Mouse (Mus musculus) neural tube, embryonic 12.5 days (tissue): ENCODE measurements around the gene Aagab. TPM values are rescaled to one million over a fixed set of nuclear protein-coding genes. Genes with fewer than 3 reads are reported as not detected.

Experiments used
- ATAC-seq: fragments of 200-750 bp; cut with Nextera tagmentation; 2 replicates; pipeline ENCODE4 v1.8.0; 2017; ENCODE audit warnings: low read depth, mild to moderate bottlenecking, moderate TSS enrichment, moderate library complexity; ENCODE audit not compliant: low FRiP score
- H3K27ac ChIP-seq: fragments of 300-500 bp; sonication (generic); 2 replicates; pipeline ENCODE4 v1.5.1; 2016
- H3K27me3 ChIP-seq: fragments of 300-500 bp; sonication (generic); replicated peaks from 2 replicates; pipeline ENCODE4 v1.6.1; 2016; ENCODE audit warnings: mild to moderate bottlenecking
- H3K36me3 ChIP-seq: fragments of 300-500 bp; sonication (generic); 2 replicates; pipeline ENCODE4 v1.6.1; 2016; ENCODE audit warnings: mild to moderate bottlenecking
- H3K4me1 ChIP-seq: fragments of 300-500 bp; sonication (generic); 2 replicates; pipeline ENCODE4 v1.6.1; 2016
- H3K4me2 ChIP-seq: fragments of 300-500 bp; sonication (generic); replicated peaks from 2 replicates; pipeline ENCODE4 v1.6.1; 2016; ENCODE audit warnings: mild to moderate bottlenecking
- H3K4me3 ChIP-seq: fragments of 300-500 bp; sonication (generic); 2 replicates; pipeline ENCODE4 v1.5.1; 2016
- H3K9ac ChIP-seq: fragments of 300-500 bp; sonication (generic); 2 replicates; pipeline ENCODE4 v1.6.1; 2016; ENCODE audit warnings: mild to moderate bottlenecking
- H3K9me3 ChIP-seq: fragments of 300-500 bp; sonication (generic); 2 replicates; pipeline ENCODE4 v1.6.1; 2016; ENCODE audit warnings: mild to moderate bottlenecking
- WGBS: fragments of 180-500 bp; shearing (Covaris S2); methylation state at CpG from one replicate; pipeline ENCODE4 v1.1.7; 2016; 5-methylcytosine and 5-hydroxymethylcytosine counted together
- polyA plus RNA-seq: library from polyadenylated mRNA; unstranded; fragments of >200 nt; fragmentation: Nextera tagmentation; extraction: Ambion mirVana; gene quantifications from 2 replicates; pipeline ENCODE4 v1.2.1, GENCODE M21; 2016

Aagab gene
- polyA plus RNA-seq, 1 experiment from 2014 or later = 56.5 TPM

DNA sequence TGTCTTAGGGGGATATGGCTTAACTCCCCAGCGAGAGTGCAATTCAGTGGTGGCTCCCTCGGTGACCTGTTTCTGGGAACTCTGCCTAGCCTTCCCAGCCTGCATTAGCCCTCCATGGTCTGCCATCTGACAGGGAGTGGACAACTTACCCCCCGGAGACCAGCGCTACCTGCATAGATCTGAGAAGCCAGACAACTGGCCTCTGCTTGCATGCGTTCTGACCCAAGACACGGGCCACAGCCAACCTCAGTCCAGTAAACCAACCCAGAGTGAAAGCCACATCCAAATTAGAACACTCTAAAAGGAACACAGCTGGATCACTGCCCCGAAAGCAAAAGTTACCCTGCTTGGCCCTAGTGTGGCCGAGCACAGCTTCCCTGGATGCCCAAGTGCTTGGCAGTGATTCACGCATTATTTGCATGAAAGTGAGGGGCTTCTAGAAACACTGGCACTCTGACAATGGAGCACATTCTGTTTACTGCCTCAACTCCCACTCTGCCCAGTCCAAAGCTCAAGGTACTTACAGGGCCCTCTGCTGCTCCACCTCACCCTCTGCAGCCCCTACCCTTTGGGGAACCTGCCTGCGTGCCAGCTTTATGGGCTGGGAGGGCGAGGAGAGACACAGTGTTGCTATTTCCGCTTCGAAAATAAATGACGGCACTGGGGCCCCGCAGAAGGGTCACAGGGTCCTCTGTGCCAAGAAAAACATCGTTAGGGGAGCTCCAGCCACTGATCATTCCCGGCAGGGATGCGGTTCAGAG, 64.3 kb downstream of the Aagab start:
- H3K9ac ChIP-seq = 0 out of 2 replicates have a peak overlapping the region, but pooled peaks have one; percentile 0
- WGBS = 66% methylated on average over 18 of the region's 18 CpGs
- no peak overlapping the region for H3K4me3 ChIP-seq
- no peak overlapping the region for H3K27ac ChIP-seq
- ATAC-seq = no peak
- no peak overlapping the region for H3K4me2 ChIP-seq
- peaks cover 6% of the 10 kb centered on the region for H3K36me3 ChIP-seq
- H3K27me3 ChIP-seq = no peaks in the 10 kb centered on the region
- no peaks in the 10 kb centered on the region for H3K9me3 ChIP-seq
- H3K4me1 ChIP-seq = peaks cover 41% of the 10 kb centered on the region

DNA sequence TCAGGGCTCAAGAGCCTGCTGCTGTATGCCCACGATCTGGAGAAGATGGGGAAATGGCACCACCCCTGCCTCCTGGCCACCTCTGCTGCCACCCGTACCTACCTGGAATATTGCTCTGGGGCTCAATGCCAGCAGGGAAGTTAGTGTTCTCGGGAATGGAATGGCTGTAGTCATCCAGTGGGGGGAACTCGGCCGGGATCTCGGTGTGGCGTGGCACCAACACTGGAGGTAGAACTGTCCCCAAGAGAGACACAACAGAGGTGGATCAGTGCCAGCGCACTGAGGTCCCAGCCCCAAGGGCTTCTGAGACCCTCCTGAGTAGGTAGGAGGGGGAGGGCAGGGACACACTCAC, 64.9 kb downstream of the Aagab start:
- WGBS = 80% methylated on average over 8 of the region's 8 CpGs
- Histone ChIP-seq H3K4me3 (no peak overlapping the region), H3K9me3 (no peaks in the 10 kb centered on the region), H3K36me3 (peaks cover 6% of the 10 kb centered on the region; the same call in 1 of the 2 replicates), H3K9ac (no peak overlapping the region), H3K4me1 (peaks cover 41% of the 10 kb centered on the region), H3K27ac (no peak overlapping the region), H3K27me3 (no peaks in the 10 kb centered on the region), H3K4me2 (no peak overlapping the region)
- ATAC-seq = no peak

DNA sequence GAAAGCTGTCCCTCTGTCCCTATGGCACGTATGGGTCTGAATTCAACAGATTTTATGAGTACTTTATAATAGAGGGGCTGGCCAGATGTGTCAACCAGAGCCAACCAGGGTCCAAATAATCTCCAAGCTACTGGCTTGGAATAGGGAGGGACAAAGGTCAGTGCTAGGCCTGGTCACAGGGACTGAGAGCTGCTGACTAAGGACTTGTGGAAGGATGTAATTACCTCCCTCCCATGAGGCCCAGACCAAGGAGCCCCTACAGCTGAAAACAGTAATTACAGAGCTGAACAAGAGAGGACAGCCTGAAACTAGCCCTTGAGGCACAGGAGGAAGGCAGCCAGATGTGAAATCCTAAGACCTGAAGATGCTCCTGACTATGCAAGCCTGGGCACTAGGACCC, 66.2 kb downstream of the Aagab start:
- Histone ChIP-seq H3K4me3 (no peak overlapping the region), H3K27me3 (no peaks in the 10 kb centered on the region), H3K9me3 (no peaks in the 10 kb centered on the region), H3K4me2 (no peak overlapping the region), H3K36me3 (no peaks in the 10 kb centered on the region), H3K27ac (no peak overlapping the region), H3K9ac (no peak overlapping the region), H3K4me1 (peaks cover 45% of the 10 kb centered on the region)
- no peak for ATAC-seq
- 44% methylated on average over 1 of the region's 1 CpGs for WGBS

DNA sequence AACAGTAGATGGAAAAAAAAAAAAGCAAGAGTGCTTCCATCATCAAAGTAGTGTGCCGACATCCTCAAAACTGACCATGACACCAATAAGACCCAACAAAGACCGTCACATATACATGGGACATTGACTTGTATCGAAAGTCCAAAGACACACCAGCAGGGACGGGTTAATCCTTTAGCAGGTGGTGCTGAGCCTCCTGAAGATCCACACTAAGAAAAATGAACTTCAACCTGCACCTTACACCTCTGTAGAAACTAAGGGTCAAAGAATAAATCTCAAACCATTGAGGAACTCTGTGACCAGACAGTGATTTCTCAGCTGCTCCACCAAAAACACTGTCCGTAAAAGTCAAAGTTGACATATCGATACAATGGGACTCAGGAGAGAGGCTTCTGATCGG, 67.4 kb downstream of the Aagab start:
- no peak for ATAC-seq
- Histone ChIP-seq H3K27ac (no peak overlapping the region), H3K4me3 (no peak overlapping the region), H3K36me3 (no peaks in the 10 kb centered on the region), H3K4me1 (peaks cover 43% of the 10 kb centered on the region), H3K9ac (no peak overlapping the region), H3K27me3 (no peaks in the 10 kb centered on the region), H3K4me2 (no peak overlapping the region), H3K9me3 (no peaks in the 10 kb centered on the region)
- 94% methylated on average over 7 of the region's 7 CpGs for WGBS

DNA sequence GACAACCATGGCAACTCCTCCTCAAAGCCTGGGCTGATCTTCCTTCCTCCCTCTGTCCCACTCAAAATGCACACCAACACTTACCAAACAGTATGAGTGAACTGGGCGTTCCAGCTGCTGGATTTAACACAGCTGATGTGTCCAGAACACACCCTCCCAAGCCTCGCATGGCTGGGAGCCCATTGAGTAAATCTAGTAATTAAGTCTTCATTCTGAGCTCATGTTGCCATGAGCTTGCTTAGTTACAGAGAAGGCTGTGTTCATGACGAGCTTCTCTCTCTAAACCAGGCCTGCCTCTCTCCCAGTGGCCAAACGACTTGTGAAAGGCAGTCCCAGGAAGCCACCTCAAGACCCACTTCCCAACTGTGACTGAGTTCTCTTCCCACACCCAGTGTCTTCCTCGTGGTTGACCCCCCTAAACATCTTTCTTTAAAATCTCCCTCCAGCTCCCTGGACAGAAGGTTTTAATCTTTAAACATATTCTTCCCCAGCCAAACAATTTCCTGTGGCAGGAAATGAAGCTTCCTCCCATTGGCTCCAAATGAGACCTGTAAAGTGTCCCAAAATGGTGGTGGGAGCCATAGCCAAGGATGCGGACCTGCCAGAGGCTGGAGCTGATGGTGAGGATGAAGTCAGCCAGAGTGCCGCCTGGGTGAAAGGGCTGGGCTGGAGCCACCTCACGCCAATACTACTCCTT, 70.5 kb downstream of the Aagab start:
- Histone ChIP-seq H3K27me3 (no peaks in the 10 kb centered on the region), H3K4me1 (peaks cover 15% of the 10 kb centered on the region), H3K9ac (no peak overlapping the region), H3K36me3 (no peaks in the 10 kb centered on the region), H3K4me3 (no peak overlapping the region), H3K4me2 (no peak overlapping the region), H3K9me3 (no peaks in the 10 kb centered on the region), H3K27ac (no peak overlapping the region)
- ATAC-seq = no peak
- whole genome bisulfite sequencing = 82% methylated on average over 8 of the region's 8 CpGs

DNA sequence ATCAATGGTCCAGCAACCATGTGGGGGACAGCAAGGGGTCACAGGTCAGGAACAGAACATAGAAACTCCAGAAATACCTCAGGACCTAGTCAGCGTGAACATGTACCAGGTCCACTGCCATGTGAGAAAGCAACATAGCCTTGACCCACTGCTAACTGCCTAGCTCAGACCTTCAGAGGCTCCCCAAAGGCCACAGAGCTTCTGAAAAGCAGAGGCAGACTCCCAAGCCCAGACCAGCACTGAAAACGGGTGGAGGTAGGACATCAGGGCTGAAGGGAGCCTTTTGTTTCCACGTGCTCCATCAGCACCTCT, 71.0 kb downstream of the Aagab start:
- Histone ChIP-seq H3K36me3 (no peaks in the 10 kb centered on the region), H3K27me3 (no peaks in the 10 kb centered on the region), H3K9ac (no peak overlapping the region), H3K4me1 (peaks cover 12% of the 10 kb centered on the region), H3K4me3 (no peak overlapping the region), H3K4me2 (no peak overlapping the region), H3K9me3 (no peaks in the 10 kb centered on the region), H3K27ac (no peak overlapping the region)
- no peak for ATAC-seq
- 80% methylated on average over 3 of the region's 3 CpGs for WGBS

DNA sequence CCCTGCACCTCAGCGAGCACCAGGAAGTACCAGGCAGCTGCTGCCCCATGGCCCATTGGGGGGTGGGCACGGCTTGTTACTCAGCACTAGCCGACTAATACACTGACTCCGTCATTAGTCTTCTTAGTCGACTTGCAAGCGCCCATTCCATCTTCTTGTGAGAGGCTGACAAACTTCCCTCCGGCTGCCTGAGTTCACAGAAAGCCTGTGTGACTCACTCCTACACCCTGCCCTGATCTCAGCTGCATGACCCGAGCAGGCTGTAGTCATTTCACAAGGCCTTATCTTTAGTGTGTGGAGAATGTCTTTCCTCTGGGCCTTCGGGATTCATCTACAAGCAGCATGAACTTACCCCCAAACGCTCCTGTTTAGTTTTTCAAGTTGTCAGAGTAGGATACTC, 72.2 kb downstream of the Aagab start:
- 89% methylated on average over 10 of the region's 10 CpGs for WGBS
- H3K4me3 ChIP-seq = no peak overlapping the region
- no peak overlapping the region for H3K4me2 ChIP-seq
- no peak overlapping the region for H3K9ac ChIP-seq
- H3K27me3 ChIP-seq = no peaks in the 10 kb centered on the region
- no peak for ATAC-seq
- H3K9me3 ChIP-seq = no peaks in the 10 kb centered on the region
- H3K4me1 ChIP-seq = peaks cover 4% of the 10 kb centered on the region; the same call in 1 of the 2 replicates
- no peaks in the 10 kb centered on the region for H3K36me3 ChIP-seq
- no peak overlapping the region for H3K27ac ChIP-seq

DNA sequence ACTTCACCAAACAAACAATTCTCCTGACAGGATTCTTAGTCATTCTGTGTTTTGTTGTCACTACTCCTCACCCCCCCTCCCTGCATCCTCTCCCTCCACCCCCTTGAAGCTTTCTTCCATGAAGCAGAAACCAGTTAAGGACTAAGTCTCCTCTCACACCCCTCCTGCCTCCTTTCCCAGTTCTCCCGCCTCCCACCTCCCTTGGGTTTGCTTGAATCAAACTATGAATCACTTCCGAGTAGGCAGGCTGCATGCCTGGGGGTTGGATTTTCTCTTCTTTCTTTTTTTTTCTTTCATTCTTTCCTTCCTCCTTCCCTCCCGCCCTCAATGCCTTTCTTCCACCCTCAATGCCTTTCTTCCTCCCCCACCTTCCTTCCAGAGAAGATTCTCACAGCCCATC, 75.2 kb downstream of the Aagab start:
- no peak overlapping the region for H3K27ac ChIP-seq
- ATAC-seq = no peak
- WGBS = 69% methylated on average over 3 of the region's 3 CpGs
- no peaks in the 10 kb centered on the region for H3K27me3 ChIP-seq
- H3K9me3 ChIP-seq = no peaks in the 10 kb centered on the region
- H3K36me3 ChIP-seq = no peaks in the 10 kb centered on the region
- H3K4me2 ChIP-seq = no peak overlapping the region
- H3K4me3 ChIP-seq = no peak overlapping the region
- H3K9ac ChIP-seq = no peak overlapping the region
- H3K4me1 ChIP-seq = peaks cover 4% of the 10 kb centered on the region; the same call in 1 of the 2 replicates

DNA sequence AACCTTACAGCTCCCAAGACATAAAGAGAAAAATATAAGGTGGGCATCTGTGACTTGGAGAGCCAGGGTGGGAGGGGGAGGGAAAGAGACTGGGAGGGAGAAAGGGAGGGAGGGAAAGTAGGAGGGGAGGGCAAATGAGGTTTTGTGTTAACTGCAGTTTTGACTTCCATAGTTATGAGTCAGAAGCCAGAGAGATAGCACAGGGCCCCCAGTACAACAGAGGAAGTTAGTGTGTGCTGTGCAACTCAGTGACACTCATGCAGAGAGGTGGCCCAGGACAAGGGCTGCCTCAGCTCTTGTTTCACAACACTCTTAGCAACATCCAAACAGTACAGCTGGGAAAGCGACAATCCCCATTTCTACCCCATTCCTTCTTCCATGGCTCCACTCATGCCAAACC, 75.6 kb downstream of the Aagab start:
- Histone ChIP-seq H3K27ac (no peak overlapping the region), H3K36me3 (no peaks in the 10 kb centered on the region), H3K9me3 (no peaks in the 10 kb centered on the region), H3K4me3 (no peak overlapping the region), H3K9ac (no peak overlapping the region), H3K27me3 (no peaks in the 10 kb centered on the region), H3K4me1 (peaks cover 3% of the 10 kb centered on the region; the same call in 1 of the 2 replicates), H3K4me2 (no peak overlapping the region)
- 100% methylated on average over 1 of the region's 1 CpGs for WGBS
- ATAC-seq = no peak

DNA sequence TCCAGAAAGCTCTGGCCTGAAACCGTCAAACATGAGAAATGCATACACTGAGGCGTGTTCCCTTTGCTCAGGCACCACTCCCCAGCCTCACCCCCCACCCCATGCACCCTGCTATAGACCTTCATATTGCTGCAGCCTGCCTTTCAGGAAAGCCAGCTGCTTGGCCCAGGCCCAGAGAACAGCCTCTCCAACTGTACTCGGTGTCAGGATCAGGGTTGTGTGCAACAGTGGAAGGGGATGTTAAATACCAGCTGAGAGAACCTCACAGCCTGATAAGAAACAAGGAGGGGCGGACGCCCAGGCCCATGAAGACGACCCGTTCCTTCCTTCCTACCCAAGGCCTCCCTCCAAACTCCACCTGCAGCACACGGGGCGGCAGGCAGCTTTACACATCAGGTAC, 79.8 kb downstream of the Aagab start:
- no peak overlapping the region for H3K4me2 ChIP-seq
- H3K9ac ChIP-seq = no peak overlapping the region
- 88% methylated on average over 9 of the region's 9 CpGs for WGBS
- no peak for ATAC-seq
- H3K27ac ChIP-seq = no peak overlapping the region
- no peak overlapping the region for H3K4me3 ChIP-seq
- no peaks in the 10 kb centered on the region for H3K9me3 ChIP-seq
- no peaks in the 10 kb centered on the region for H3K27me3 ChIP-seq
- no peaks in the 10 kb centered on the region for H3K4me1 ChIP-seq
- H3K36me3 ChIP-seq = no peaks in the 10 kb centered on the region

DNA sequence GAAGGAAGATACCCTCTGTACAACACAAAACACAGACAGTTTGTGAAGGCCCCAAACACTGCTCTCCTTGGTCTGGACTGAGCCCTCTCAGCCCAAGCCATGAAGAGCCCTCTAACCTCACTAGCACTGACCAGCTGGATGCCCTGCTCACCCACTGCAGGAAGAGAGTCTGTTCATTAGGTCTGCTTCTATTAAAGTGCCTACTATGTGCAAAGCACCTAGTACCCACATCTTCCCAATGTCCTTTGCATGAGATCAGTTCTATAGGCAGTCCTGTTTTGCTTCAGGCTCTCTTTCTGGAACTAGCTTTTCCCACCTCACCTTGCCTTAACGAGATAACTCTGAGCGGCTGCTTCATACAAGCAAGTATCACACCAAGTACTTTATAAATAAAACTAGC, 80.5 kb downstream of the Aagab start:
- H3K4me2 ChIP-seq = no peak overlapping the region
- no peak overlapping the region for H3K4me3 ChIP-seq
- no peaks in the 10 kb centered on the region for H3K4me1 ChIP-seq
- no peaks in the 10 kb centered on the region for H3K36me3 ChIP-seq
- no peak overlapping the region for H3K27ac ChIP-seq
- ATAC-seq = no peak
- no peaks in the 10 kb centered on the region for H3K9me3 ChIP-seq
- no peaks in the 10 kb centered on the region for H3K27me3 ChIP-seq
- 92% methylated on average over 2 of the region's 2 CpGs for WGBS
- no peak overlapping the region for H3K9ac ChIP-seq

DNA sequence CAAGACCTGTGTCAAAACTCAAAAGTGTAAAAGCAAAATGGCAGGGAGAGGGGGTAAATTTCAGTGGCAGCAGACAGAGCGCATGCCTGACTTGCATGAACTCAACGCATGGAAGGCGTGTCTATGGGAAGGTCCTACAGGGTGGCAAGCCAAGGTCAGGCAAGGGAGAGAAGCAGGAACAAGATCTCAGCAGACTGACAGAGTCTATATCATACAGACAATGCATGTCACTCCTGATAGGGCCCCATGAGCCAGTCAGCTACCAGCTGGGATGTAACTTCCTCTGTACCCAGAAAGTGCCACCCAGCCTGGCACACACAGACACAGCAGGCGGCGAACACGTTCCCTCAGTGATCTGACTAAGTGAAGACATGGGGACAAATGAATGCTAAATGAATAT, 81.8 kb downstream of the Aagab start:
- Histone ChIP-seq H3K9ac (no peak overlapping the region), H3K36me3 (no peaks in the 10 kb centered on the region), H3K4me3 (no peak overlapping the region), H3K27me3 (no peaks in the 10 kb centered on the region), H3K27ac (no peak overlapping the region), H3K4me1 (no peaks in the 10 kb centered on the region), H3K9me3 (no peaks in the 10 kb centered on the region), H3K4me2 (no peak overlapping the region)
- WGBS = 99% methylated on average over 6 of the region's 6 CpGs
- no peak for ATAC-seq

DNA sequence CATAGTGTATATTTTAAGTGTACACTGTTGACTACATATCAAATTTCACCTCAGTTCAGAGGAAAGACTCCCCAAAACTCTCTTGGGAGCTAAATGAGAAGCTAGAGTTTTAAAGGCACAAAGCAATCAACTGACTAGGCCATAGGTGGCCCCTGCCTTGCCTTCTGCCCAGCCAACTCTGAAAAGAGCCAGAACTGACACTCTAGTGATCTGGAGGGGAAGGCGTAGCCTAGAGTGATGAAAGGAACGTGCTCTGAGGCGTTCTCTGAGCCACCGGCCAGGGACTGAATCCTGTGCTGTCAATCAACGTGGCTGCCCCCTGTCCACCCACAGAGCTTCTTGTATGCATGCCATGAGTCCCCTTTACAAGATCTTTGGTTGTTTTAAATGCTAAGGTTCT, 82.9 kb downstream of the Aagab start:
- no peaks in the 10 kb centered on the region for H3K27me3 ChIP-seq
- no peak overlapping the region for H3K27ac ChIP-seq
- H3K4me1 ChIP-seq = no peaks in the 10 kb centered on the region
- H3K9ac ChIP-seq = no peak overlapping the region
- H3K9me3 ChIP-seq = no peaks in the 10 kb centered on the region
- no peak overlapping the region for H3K4me3 ChIP-seq
- ATAC-seq = no peak
- WGBS = 82% methylated on average over 5 of the region's 5 CpGs
- no peaks in the 10 kb centered on the region for H3K36me3 ChIP-seq
- H3K4me2 ChIP-seq = no peak overlapping the region
